Mouse (Mus musculus): ENCODE measurements at regions not wholly inside any gene's neighbourhood (a gene's known extent, or its start where the extent isn't known, plus 50 kb on each side); places are given as distances from the start of the nearest gene placed in this dataset.
A peak's percentile ranks its signal among the peaks of the same experiment; 100 is the strongest.

DNA sequence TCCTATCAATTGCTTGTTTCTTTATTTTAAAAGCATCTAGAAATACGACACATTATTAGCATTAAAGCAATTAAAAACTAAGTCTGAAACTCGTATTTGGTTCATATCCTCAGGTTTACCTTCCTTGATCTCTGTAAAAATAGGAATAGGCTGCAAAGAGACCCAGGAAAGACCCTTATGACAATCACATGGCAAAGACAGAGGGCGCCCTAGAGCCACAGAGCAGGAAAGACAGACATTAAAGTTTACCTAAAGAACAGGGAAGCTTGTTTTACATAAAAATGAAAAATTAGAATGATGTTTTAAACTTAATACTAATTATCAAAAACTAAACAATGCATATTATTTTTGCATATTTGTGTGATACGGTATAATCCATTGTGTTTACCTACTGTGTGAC lies 153.2 kb downstream of the Usp25 start:
- DNase-seq = peak in 1 of 2 experiments; percentile 43

- no peak for DNase-seq
These were observed 159.7 kb downstream of the Usp25 start for GRCm38 (mm10) chr16:77173026-77173692.

DNA sequence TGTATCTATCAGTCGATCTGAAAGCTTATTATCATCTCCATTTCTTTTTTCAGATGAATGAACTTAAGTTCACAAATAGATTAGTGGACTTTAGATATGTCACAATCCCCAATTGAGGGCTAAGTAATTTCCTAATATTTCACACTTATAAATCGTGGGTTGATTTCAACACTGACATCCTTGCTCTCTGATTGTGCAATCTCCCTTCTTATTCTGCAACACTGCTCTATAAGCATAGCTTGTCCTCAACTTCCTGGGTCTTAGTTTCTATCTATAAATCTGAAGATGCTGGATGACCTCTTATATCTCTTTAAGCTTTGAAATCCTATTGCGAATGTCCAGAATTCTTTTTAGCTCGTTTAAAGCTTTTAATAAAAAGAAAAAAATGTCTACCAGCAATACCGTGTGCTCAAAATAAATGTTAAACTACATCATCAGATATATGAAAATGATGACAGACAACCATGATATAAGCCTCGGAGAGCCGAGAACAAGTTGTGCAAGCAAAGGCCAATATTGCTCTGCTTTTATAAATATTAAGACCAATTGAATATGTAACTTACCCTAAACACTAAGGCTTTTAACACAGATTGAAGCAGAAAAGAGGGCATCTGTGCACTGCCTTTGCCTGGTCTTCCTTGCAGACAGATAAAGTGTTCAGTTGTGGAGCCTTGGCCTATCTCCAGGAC lies 161.4 kb downstream of the Usp25 start:
- no peak for DNase-seq

- DNase-seq = no peak
These were observed 167.5 kb downstream of the Usp25 start for GRCm38 (mm10) chr16:77180990-77181389.

Data from cerebellum, postnatal 25 days (tissue).